Mouse (Mus musculus) E14TG2a.4 (cell line): ENCODE data around the gene Cmpk1.

Source experiments
- CTCF ChIP-seq: conservative IDR thresholded peaks from 2 replicates; pipeline ENCODE4 v1.5.1; 2014; ENCODE audit warnings: low read length
- NANOG ChIP-seq: IDR thresholded peaks from 2 replicates; pipeline ENCODE4 v1.6.1; 2014; ENCODE audit warnings: borderline replicate concordance, low read length, mixed read lengths

GRCm38 (mm10) chr4:114913594-114913962 lies 73.5 kb downstream of the Cmpk1 start:
- TF ChIP-seq CTCF (peak; percentile 42), NANOG (no peak)
